Mouse (Mus musculus): ENCODE data around the gene Slc25a10. TPM values are rescaled to one million over a fixed set of nuclear protein-coding genes. Genes with fewer than 3 reads are reported as not detected.

Slc25a10 gene
- polyA plus RNA-seq, 1 experiment: 47.3 TPM

DNA sequence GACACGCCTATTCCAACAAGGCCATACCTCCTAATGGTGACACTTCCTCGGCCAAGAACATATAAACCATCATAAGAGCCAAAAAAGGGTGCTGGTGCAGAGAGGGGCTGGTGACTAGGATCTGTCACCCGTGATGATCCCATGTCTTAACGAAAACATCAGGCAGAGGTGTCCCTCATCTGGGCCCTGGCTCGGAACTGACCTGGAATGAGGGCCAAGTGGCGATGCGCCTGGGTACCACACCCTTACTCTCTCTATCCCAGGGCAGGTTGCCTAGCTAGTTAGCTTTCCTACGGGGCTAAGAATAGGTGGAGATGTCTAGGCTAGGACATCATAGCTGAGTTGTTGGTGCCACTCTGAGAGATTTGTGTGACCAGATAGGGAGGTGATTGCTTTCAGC is 42.5 kb downstream of the Slc25a10 start:
- no peak for TF ChIP-seq FLI1 (IDR thresholded peaks at IDR 0.05; ENCODE audit: low read length)
- TF ChIP-seq GATA1 (IDR thresholded peaks at IDR 0.05; ENCODE audit: borderline replicate concordance, low read length): no peak
- H3K4me1 ChIP-seq: peaks cover 46% of the 10 kb centered on the region
- H3K36me3 ChIP-seq (replicated peaks; ENCODE audit: low read length): no peaks in the 10 kb centered on the region
- H3K27me3 ChIP-seq (replicated peaks): peaks cover 95% of the 10 kb centered on the region
- H3K9me3 ChIP-seq: no peaks in the 10 kb centered on the region
- H3K4me3 ChIP-seq (replicated peaks): no peak overlapping the region

DNA sequence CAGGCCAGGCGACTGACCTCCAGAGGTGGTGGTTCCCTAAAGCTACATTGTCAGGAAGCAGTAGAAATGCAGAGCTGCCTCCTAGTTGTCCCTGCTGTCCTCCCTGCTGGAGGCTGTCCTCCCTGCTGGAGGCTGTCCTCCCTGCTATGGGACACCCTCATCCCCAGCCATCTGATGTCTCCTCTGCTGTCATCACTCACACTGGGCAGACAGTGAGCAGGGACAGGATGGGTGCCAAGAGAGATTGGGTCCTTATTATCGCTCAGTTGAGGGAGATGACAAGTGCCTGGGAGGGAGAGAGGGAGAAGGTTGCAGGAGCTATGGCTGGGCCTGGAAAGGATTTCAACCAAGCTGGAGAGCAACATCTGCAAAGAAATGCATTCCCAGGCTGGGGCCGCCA is 43.5 kb downstream of the Slc25a10 start:
- H3K27me3 ChIP-seq (replicated peaks): peaks cover 88% of the 10 kb centered on the region
- H3K4me3 ChIP-seq (replicated peaks): peak overlapping the region; percentile 25
- H3K36me3 ChIP-seq (replicated peaks; ENCODE audit: low read length): peaks cover 4% of the 10 kb centered on the region
- no peaks in the 10 kb centered on the region for H3K9me3 ChIP-seq
- H3K4me1 ChIP-seq: peaks cover 52% of the 10 kb centered on the region
- TF ChIP-seq GATA1 (IDR thresholded peaks at IDR 0.05; ENCODE audit: borderline replicate concordance, low read length): no peak
- TF ChIP-seq FLI1 (IDR thresholded peaks at IDR 0.05; ENCODE audit: low read length): no peak

DNA sequence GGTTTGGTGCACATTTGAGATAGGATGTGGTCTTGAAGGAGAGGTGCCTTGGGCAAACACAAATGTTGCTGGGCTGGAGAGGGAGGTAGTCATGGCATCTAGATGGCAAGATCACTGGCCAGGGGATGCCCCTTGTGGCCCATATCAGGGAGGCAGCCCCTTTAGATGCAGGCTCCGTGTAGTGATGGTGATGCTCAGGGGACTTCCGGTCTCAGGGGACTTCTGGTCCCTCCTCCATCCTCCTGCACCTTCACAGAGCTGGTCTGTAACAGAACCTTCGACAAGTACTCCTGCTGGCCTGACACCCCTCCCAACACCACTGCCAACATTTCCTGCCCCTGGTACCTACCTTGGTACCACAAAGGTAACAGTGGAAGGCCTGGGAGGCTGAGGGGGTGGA is 44.2 kb downstream of the Slc25a10 start:
- Histone ChIP-seq H3K9me3 (no peaks in the 10 kb centered on the region), H3K4me3 (replicated peaks) (no peak overlapping the region), H3K36me3 (replicated peaks; ENCODE audit: low read length) (peaks cover 9% of the 10 kb centered on the region), H3K27me3 (replicated peaks) (peaks cover 81% of the 10 kb centered on the region), H3K4me1 (peaks cover 51% of the 10 kb centered on the region)
- TF ChIP-seq FLI1 (IDR thresholded peaks at IDR 0.05; ENCODE audit: low read length) (no peak), GATA1 (IDR thresholded peaks at IDR 0.05; ENCODE audit: borderline replicate concordance, low read length) (no peak)

DNA sequence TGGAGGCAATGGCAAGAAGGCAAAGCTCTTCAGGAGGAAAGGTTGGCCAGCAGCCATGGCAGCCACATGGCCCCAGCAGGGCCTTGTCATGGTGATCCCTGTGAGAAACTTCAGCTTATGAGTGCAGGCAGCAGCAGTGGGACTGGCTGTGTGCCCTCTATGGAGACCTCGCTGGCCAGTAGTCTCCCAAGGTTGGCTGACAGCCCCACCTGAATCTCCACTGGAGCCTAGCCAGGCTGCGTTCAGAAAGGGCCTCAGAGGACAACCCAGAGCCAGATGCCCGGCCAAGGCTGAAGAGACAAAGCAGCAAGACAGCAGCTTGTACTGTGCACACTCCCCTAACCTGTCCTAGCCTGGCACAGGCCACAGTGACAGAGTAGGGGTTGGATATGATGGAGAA is 46.8 kb downstream of the Slc25a10 start:
- H3K36me3 ChIP-seq (replicated peaks; ENCODE audit: low read length): peaks cover 33% of the 10 kb centered on the region
- H3K4me1 ChIP-seq: peaks cover 65% of the 10 kb centered on the region
- no peaks in the 10 kb centered on the region for H3K9me3 ChIP-seq
- H3K4me3 ChIP-seq (replicated peaks): no peak overlapping the region
- TF ChIP-seq FLI1 (IDR thresholded peaks at IDR 0.05; ENCODE audit: low read length): no peak
- no peak for TF ChIP-seq GATA1 (IDR thresholded peaks at IDR 0.05; ENCODE audit: borderline replicate concordance, low read length)
- H3K27me3 ChIP-seq (replicated peaks): peaks cover 55% of the 10 kb centered on the region

DNA sequence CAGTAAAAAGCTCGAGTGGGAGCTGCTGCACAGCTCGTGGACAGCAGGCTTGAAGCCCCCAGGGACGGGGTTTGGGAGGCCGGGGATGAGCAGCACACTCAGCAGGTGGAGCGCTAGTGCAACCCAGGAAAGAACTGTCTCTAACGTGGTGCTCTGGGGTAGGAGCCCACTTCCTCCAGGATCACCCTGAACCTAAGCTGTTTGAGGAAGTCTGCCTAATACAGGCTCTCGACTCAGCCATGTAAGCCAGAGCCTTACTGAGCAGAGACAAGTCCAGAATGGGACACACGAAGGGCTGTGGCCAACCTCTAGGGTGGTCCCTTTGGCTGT is 47.3 kb downstream of the Slc25a10 start:
- Histone ChIP-seq H3K27me3 (replicated peaks) (peaks cover 52% of the 10 kb centered on the region), H3K4me1 (peaks cover 70% of the 10 kb centered on the region)

DNA sequence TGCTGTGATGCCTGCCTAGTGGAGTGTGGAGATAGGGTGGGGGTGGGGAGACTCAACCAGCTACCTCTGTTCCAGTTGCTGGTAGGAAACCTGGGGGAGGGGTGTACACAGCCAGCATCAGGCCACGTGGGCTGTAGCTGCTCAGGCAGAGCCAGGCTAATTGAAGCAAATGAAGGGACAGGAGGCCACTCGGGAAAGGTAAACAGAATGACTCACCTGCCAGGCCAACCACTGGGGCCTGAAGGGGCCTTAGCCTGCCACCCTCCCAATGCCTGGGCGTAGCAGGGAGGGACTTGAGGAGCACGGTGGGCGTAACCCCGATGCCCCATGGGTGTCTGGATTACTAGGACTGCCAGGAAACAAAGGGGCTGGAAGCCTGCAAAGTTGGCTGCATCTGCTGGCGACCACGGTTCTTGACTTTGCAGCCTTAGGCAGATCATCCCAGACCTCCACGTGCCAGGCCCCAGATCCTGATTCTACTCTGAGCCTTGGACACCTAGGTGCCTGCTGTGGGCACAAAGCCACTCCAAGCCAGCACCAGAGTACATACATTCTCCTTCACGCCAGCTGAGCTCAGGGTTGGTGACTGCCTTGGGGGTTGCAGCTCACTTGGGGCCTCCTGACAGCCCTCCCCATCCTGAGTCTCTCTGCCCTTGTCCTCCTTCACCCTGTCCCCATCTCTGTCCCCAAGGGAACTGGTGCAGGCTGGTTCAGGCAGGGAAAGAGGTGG is 47.8 kb downstream of the Slc25a10 start:
- Histone ChIP-seq H3K27me3 (replicated peaks) (peaks cover 46% of the 10 kb centered on the region), H3K9me3 (no peaks in the 10 kb centered on the region), H3K36me3 (replicated peaks; ENCODE audit: low read length) (peaks cover 43% of the 10 kb centered on the region), H3K4me3 (replicated peaks) (peak overlapping the region; percentile 12), H3K4me1 (peaks cover 75% of the 10 kb centered on the region)
- TF ChIP-seq FLI1 (IDR thresholded peaks at IDR 0.05; ENCODE audit: low read length) (no peak), GATA1 (IDR thresholded peaks at IDR 0.05; ENCODE audit: borderline replicate concordance, low read length) (no peak)

More for the DNA sequence above, 47.3 kb downstream of the Slc25a10 start:
- TF ChIP-seq FLI1 (IDR thresholded peaks at IDR 0.05; ENCODE audit: low read length): no peak
- Histone ChIP-seq H3K4me3 (replicated peaks) (peak overlapping the region; percentile 12), H3K36me3 (replicated peaks; ENCODE audit: low read length) (peaks cover 38% of the 10 kb centered on the region), H3K9me3 (no peaks in the 10 kb centered on the region)

DNA sequence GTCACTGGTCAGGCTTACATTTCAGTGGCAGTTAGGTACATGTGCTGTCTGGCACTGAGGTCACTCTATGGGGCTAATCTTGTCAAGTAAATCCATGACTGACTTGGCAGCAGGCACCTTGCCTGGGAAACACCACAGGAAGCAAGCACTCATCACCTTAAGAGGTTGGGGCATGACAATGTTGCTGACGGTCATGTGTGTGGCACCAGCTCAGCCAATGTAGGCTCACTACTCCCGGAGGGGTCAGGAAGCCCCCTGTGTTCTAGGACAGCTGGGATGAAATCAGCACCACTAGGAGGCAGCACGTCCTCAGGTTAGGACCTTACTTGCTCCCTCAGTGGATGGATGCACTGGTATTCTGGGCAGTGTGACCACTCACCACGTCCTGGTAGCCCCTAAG is 50.3 kb downstream of the Slc25a10 start:
- Histone ChIP-seq H3K4me1 (peaks cover 82% of the 10 kb centered on the region), H3K36me3 (replicated peaks; ENCODE audit: low read length) (peaks cover 67% of the 10 kb centered on the region)
- no peak for TF ChIP-seq GATA1 (IDR thresholded peaks at IDR 0.05; ENCODE audit: borderline replicate concordance, low read length)
- TF ChIP-seq FLI1 (IDR thresholded peaks at IDR 0.05; ENCODE audit: low read length): no peak

DNA sequence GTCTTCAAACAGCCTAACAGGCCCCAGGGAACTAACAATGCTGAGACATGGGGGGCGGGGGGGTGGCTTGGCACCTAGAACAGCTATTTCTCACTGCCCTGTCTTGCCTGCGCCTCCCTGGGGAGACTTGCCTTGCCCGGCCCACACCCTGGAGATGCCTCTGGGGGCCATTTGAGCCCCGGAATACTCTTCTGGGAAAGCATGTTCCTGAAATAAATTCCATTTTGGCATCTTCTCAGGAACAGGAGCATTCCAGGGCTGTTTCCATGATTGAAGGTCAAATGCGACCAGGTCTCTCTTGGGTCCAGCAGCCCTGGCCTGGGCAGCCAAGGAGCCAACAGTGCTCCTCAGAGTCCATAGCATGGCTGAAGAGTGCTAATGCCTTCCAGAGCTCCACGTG is 50.7 kb downstream of the Slc25a10 start:
- no peaks in the 10 kb centered on the region for H3K9me3 ChIP-seq
- peaks cover 70% of the 10 kb centered on the region for H3K36me3 ChIP-seq (replicated peaks; ENCODE audit: low read length)
- H3K27me3 ChIP-seq (replicated peaks): peaks cover 19% of the 10 kb centered on the region
- TF ChIP-seq GATA1 (IDR thresholded peaks at IDR 0.05; ENCODE audit: borderline replicate concordance, low read length): no peak
- peaks cover 87% of the 10 kb centered on the region for H3K4me1 ChIP-seq
- no peak overlapping the region for H3K4me3 ChIP-seq (replicated peaks)

More for the DNA sequence above, 50.3 kb downstream of the Slc25a10 start:
- H3K4me3 ChIP-seq (replicated peaks): no peak overlapping the region
- H3K27me3 ChIP-seq (replicated peaks): peaks cover 24% of the 10 kb centered on the region
- H3K9me3 ChIP-seq: no peaks in the 10 kb centered on the region

DNA sequence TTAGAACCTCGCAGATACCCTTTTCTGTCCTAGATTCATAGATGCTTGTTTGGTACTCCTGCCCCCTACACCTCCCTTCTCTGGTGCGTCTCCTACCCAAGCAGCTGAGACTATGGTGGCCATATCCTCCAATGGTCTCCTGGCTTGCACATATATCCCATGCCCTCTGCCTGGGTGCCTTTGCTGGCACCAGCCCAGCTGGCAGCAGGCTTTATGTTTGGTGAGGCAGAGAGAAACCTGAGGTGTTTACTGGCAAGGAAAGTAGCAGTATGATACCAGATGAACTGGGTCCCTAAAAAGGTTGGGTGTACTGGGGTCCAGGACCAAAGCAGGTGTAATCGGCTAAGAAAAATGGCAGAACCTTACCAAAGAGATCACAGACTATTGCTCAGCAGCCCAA is 54.3 kb downstream of the Slc25a10 start:
- TF ChIP-seq FLI1 (IDR thresholded peaks at IDR 0.05; ENCODE audit: low read length) (no peak), GATA1 (IDR thresholded peaks at IDR 0.05; ENCODE audit: borderline replicate concordance, low read length) (no peak)
- Histone ChIP-seq H3K27me3 (replicated peaks) (no peaks in the 10 kb centered on the region), H3K4me1 (peaks cover 92% of the 10 kb centered on the region), H3K36me3 (replicated peaks; ENCODE audit: low read length) (peaks cover 61% of the 10 kb centered on the region), H3K4me3 (replicated peaks) (peak overlapping the region; percentile 44), H3K9me3 (no peaks in the 10 kb centered on the region)

DNA sequence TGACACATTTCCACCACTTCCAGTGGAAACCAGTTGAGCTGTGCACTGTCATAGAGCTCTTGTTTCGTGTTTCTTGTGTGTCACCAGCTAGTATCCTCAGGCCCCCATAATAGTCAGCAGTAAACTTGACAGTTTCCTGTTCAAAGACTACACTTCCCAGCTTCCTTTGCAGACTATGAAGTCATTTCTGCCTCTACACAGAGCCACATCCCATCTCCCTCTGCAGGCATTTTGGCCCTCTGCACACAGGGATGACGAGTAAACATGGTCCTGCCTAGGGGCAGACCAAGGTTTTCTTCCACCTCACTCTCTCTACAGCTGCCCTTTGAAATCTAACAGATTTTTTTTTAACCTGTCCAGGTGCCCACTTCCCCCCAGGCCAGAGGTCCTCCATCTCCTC is 55.8 kb downstream of the Slc25a10 start:
- TF ChIP-seq GATA1 (IDR thresholded peaks at IDR 0.05; ENCODE audit: borderline replicate concordance, low read length) (no peak), FLI1 (IDR thresholded peaks at IDR 0.05; ENCODE audit: low read length) (no peak)
- H3K27me3 ChIP-seq (replicated peaks): no peaks in the 10 kb centered on the region
- no peaks in the 10 kb centered on the region for H3K9me3 ChIP-seq
- peaks cover 84% of the 10 kb centered on the region for H3K4me1 ChIP-seq
- H3K4me3 ChIP-seq (replicated peaks): peak overlapping the region; percentile 99
- peaks cover 47% of the 10 kb centered on the region for H3K36me3 ChIP-seq (replicated peaks; ENCODE audit: low read length)
